Mouse (Mus musculus) embryonic facial prominence, embryonic 11.5 days (tissue): ENCODE measurements around the gene Col25a1. TPM values are rescaled to one million over a fixed set of nuclear protein-coding genes. Genes with fewer than 3 reads are reported as not detected.
A peak's percentile ranks its signal among the peaks of the same experiment; 100 is the strongest.

Experiments
- ATAC-seq: fragments of 200-750 bp; cut with Nextera tagmentation; replicated peaks from 2 replicates; pipeline ENCODE4 v1.8.0; 2017; ENCODE audit warnings: low read depth; ENCODE audit not compliant: insufficient number of reproducible peaks, low FRiP score, low TSS enrichment
- DNase-seq: peaks from one replicate; pipeline ENCODE4 v3.0.0-alpha.2; 2015; ENCODE audit warnings: low spot score
- H3K27ac ChIP-seq: fragments of 300-500 bp; sonication (generic); replicated peaks from 2 replicates; pipeline ENCODE4 v1.5.1; 2014; ENCODE audit warnings: mild to moderate bottlenecking, low read depth, low read length, control low read depth
- H3K27me3 ChIP-seq: fragments of 300-500 bp; sonication (generic); 2 replicates; pipeline ENCODE4 v1.6.1; 2014; ENCODE audit warnings: mild to moderate bottlenecking, low read length, moderate library complexity, mixed read lengths; ENCODE audit not compliant: control insufficient read depth, insufficient read depth
- H3K36me3 ChIP-seq: fragments of 300-500 bp; sonication (generic); replicated peaks from 2 replicates; pipeline ENCODE4 v1.6.1; 2014; ENCODE audit warnings: low read depth, mild to moderate bottlenecking, low read length, moderate library complexity, mixed read lengths; ENCODE audit not compliant: control insufficient read depth, insufficient read depth
- H3K4me1 ChIP-seq: fragments of 300-500 bp; sonication (generic); 2 replicates; pipeline ENCODE4 v1.6.1; 2014; ENCODE audit warnings: low read length, mixed read lengths; ENCODE audit not compliant: control insufficient read depth, insufficient read depth
- H3K4me2 ChIP-seq: fragments of 300-500 bp; sonication (generic); 2 replicates; pipeline ENCODE4 v1.6.1; 2014; ENCODE audit warnings: low read depth, mild to moderate bottlenecking, control low read depth, low read length, moderate library complexity
- H3K4me3 ChIP-seq: fragments of 300-500 bp; sonication (generic); 2 replicates; pipeline ENCODE4 v1.5.1; 2014; ENCODE audit warnings: low read depth, low read length, control low read depth
- H3K9ac ChIP-seq: fragments of 300-500 bp; sonication (generic); replicated peaks from 2 replicates; pipeline ENCODE4 v1.6.1; 2014; ENCODE audit warnings: mild to moderate bottlenecking, control low read depth, low read length
- H3K9me3 ChIP-seq: fragments of 300-500 bp; sonication (generic); replicated peaks from 2 replicates; pipeline ENCODE4 v1.6.1; 2016; ENCODE audit warnings: mild to moderate bottlenecking, low read length, inconsistent platforms, mixed read lengths; ENCODE audit not compliant: control insufficient read depth
- WGBS: fragments of 180-500 bp; shearing (Covaris S2); extraction: QIAGEN DNeasy Blood & Tissue Kit; methylation state at CpG from one replicate; pipeline ENCODE4 v1.1.7; 2014; 5-methylcytosine and 5-hydroxymethylcytosine counted together
- polyA plus RNA-seq: library from polyadenylated mRNA; unstranded; fragments of >200 nt; fragmentation: Nextera tagmentation; extraction: Ambion mirVana; gene quantifications from 2 replicates; pipeline ENCODE4 v1.2.1, GENCODE M21; 2014

Gene Col25a1
- polyA plus RNA-seq, 1 experiment from 2014 or later = 11.1 TPM

DNA sequence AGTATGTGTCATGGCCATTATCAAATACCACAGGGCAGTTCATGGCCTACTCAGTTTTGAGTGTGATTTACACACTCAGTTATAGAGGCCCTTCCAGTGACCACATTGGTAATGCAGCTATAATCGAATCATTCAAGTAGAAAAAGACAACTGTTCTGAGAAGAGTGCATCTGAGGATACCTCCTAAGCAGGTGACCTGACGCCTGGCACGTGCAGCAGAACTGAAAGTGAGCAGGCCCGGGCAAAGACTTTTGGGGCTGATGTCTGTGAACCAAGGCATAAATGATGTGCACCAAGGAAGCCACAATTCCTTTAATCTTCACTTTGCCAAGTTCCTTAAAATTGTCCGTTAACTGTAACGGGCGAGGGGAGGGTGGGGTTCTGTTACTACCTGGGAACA lies 101.6 kb downstream of the Col25a1 start:
- Histone ChIP-seq H3K9me3 (no peaks in the 10 kb centered on the region), H3K27me3 (no peaks in the 10 kb centered on the region), H3K4me3 (no peak overlapping the region), H3K9ac (no peak overlapping the region), H3K4me1 (no peaks in the 10 kb centered on the region), H3K27ac (no peak overlapping the region), H3K36me3 (no peaks in the 10 kb centered on the region), H3K4me2 (no peak overlapping the region)
- ATAC-seq (no peak), DNase-seq (no peak)
- WGBS = 93% methylated on average over 7 of the region's 7 CpGs

DNA sequence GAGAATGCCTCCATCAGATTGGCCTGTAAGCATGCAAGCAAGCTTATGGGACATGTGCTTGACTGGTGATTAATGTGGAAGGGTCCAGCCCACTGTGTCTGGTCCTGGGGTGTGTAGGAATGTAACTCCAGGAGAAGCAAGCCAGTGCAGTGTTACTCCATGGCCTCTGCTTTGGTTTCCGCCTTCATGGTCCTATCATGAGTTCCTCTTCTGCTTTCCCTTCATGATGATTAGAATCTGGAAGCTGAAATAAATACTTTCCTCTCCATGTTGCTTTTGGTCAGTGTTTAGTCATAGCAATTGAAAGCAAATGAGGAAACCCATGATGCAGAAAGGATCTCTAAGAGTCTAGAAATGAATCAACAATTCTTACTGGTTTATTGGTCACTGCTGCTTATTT lies 103.9 kb downstream of the Col25a1 start:
- Histone ChIP-seq H3K36me3 (no peaks in the 10 kb centered on the region), H3K27ac (no peak overlapping the region), H3K4me1 (no peaks in the 10 kb centered on the region), H3K4me2 (no peak overlapping the region), H3K9ac (no peak overlapping the region), H3K4me3 (no peak overlapping the region), H3K27me3 (no peaks in the 10 kb centered on the region), H3K9me3 (no peaks in the 10 kb centered on the region)
- 96% methylated on average over 1 of the region's 1 CpGs for WGBS
- DNase-seq (no peak), ATAC-seq (no peak)

DNA sequence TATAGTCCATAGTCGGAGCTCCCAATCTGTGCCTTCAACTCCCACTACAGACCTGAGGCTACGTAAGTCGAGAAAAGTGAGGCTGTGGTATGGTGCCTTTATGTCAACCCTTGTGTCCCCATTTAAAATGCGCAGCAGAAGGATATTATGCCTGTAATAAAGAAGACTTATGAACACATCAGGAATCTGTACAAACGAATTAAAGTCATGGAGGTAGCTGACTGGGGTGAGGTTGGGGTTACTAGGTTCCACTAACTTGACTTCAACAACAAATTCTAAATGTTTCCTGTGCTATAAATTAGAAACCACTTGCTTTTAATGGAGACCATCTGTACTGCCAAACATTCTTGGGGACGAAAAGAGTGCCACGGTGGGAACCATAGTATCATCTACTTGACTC lies 104.8 kb downstream of the Col25a1 start:
- Histone ChIP-seq H3K4me3 (no peak overlapping the region), H3K9me3 (no peaks in the 10 kb centered on the region), H3K9ac (no peak overlapping the region), H3K27me3 (no peaks in the 10 kb centered on the region), H3K4me1 (no peaks in the 10 kb centered on the region), H3K4me2 (no peak overlapping the region), H3K27ac (no peak overlapping the region), H3K36me3 (no peaks in the 10 kb centered on the region)
- ATAC-seq (no peak), DNase-seq (peak; percentile 17)
- 54% methylated on average over 7 of the region's 7 CpGs for WGBS

DNA sequence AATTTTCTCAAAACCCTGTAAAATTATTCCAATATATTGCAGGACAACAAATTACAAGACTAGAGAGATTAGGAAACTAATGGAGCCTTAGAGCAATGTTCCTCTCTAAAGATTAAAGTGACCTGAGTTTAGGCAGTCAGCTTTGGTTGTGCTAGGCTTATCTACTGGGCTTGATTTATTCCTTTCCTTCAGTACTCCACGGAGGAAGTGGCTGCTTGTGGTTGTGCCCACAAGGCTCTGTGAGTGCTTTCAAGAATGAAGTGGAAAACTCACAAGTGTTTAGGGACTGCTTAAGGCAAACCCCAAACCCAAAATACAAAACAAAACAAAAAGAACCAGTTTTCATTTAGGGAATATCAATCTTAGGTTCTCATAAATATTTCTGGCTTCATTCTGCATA lies 106.6 kb downstream of the Col25a1 start:
- DNase-seq = no peak
- Histone ChIP-seq H3K4me1 (no peaks in the 10 kb centered on the region), H3K4me3 (no peak overlapping the region), H3K36me3 (no peaks in the 10 kb centered on the region), H3K9me3 (no peaks in the 10 kb centered on the region), H3K9ac (no peak overlapping the region), H3K4me2 (no peak overlapping the region), H3K27me3 (no peaks in the 10 kb centered on the region), H3K27ac (no peak overlapping the region)
- 74% methylated on average over 1 of the region's 1 CpGs for WGBS
- ATAC-seq = no peak

DNA sequence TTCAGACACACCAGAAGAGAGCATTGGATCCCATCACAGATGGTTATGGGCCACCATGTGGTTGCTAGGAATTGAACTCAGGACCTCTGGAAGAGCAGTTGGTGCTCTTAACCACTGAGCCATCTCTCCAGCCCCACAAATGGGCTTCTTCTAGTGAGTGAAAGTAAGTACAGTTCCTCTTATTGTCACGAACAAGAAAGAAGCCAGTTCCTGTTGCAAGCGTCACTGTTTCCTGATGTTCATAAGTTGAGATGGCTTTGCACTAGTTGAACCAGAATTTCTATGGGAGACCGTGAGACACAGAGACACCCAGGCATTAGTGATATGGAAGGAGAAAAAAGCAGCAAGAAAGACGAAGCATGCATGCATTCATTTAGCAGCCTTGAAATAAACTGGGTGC lies 110.6 kb downstream of the Col25a1 start:
- 92% methylated on average over 4 of the region's 4 CpGs for WGBS

DNA sequence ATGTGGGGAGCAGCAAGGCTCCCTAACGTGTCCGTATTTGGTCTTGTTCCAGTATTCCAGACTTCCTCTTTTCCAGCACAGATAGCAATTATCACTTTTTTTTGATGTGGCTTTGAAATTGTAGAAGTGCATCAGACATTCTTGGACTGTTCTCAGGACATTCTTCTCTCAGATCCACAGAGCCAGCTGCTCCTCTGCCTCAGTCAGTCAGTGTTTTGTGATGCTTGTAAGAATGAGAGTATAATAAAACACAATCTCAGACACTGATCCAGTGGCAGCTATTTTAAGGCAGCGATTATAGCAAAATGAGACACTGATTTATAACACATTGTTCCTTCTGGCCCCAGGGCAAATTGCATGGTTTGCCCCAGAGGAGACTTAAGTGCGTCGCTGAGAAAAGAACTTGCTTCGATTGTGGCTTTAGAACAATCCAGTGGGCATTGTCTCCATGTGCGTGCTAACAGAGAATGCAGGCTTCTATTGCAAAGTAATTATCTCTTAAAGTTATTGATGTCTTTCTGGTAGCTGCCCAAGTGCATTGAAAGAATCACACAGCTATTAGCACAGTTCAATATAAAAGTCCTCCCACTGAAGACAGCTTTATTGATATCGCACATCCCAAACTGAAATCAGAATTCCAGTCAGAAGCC lies 111.5 kb downstream of the Col25a1 start:
- WGBS = 60% methylated on average over 8 of the region's 8 CpGs

More for the DNA sequence above, 110.6 kb downstream of the Col25a1 start:
- Histone ChIP-seq H3K9me3 (no peaks in the 10 kb centered on the region), H3K4me1 (no peaks in the 10 kb centered on the region), H3K4me3 (no peak overlapping the region), H3K9ac (no peak overlapping the region), H3K36me3 (no peaks in the 10 kb centered on the region), H3K27ac (no peak overlapping the region), H3K27me3 (no peaks in the 10 kb centered on the region), H3K4me2 (no peak overlapping the region)
- no peak for DNase-seq
- no peak for ATAC-seq

DNA sequence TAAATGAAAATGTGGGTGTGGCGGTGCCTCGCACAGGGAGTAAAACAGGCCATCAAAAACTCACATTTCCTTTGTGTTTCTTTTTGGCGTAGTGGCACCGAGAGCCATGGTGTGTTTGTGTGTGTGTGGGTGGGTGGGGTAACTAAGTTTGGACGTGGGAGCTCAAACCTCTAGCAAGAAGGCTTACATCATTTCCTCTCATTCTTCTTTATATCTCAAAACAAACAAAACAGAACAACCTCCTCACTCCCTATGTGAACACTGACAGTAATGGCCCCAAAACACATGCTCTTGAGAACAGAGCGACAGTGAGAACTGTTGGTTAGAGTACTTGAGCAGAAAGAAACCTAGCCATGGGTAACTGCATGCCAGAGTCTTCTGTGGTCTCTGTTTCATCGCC lies 121.1 kb downstream of the Col25a1 start:
- no peaks in the 10 kb centered on the region for H3K4me1 ChIP-seq

More for the DNA sequence above, 111.5 kb downstream of the Col25a1 start:
- H3K4me3 ChIP-seq = no peak overlapping the region
- no peak for ATAC-seq
- H3K9ac ChIP-seq = no peak overlapping the region
- H3K27me3 ChIP-seq = no peaks in the 10 kb centered on the region
- no peak for DNase-seq
- H3K4me2 ChIP-seq = no peak overlapping the region
- H3K4me1 ChIP-seq = no peaks in the 10 kb centered on the region
- no peaks in the 10 kb centered on the region for H3K9me3 ChIP-seq
- H3K27ac ChIP-seq = no peak overlapping the region
- no peaks in the 10 kb centered on the region for H3K36me3 ChIP-seq

DNA sequence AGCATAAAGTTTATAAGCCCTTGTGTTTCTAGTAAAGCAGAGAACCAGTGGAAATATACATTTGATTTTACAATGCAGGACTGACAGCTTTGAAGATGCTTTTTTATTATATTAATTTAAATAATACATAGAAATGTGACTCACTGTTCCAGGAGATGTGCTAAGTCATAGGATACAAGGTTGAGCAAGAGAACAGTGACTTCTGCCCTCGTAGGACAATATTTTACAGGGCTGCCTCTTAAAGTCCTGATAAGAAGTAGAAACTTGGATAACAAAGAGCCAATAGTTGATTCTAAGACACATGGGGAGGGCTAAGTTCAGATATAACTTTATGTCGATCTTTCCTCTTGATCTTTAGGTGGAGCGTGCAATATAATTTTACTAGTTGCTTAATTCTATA lies 124.8 kb downstream of the Col25a1 start:
- WGBS = 91% methylated on average over 3 of the region's 3 CpGs
- no peak for ATAC-seq
- H3K36me3 ChIP-seq = no peaks in the 10 kb centered on the region
- H3K9me3 ChIP-seq = no peaks in the 10 kb centered on the region
- no peak overlapping the region for H3K9ac ChIP-seq
- H3K27ac ChIP-seq = no peak overlapping the region
- no peak overlapping the region for H3K4me2 ChIP-seq
- no peaks in the 10 kb centered on the region for H3K27me3 ChIP-seq
- no peak for DNase-seq
- no peaks in the 10 kb centered on the region for H3K4me1 ChIP-seq
- H3K4me3 ChIP-seq = no peak overlapping the region

More for the DNA sequence above, 121.1 kb downstream of the Col25a1 start:
- no peak for DNase-seq
- ATAC-seq = no peak
- 82% methylated on average over 7 of the region's 7 CpGs for WGBS
- H3K4me2 ChIP-seq = no peak overlapping the region
- no peaks in the 10 kb centered on the region for H3K36me3 ChIP-seq
- no peaks in the 10 kb centered on the region for H3K9me3 ChIP-seq
- no peak overlapping the region for H3K4me3 ChIP-seq
- H3K27me3 ChIP-seq = no peaks in the 10 kb centered on the region
- H3K9ac ChIP-seq = no peak overlapping the region
- H3K27ac ChIP-seq = no peak overlapping the region
